Mouse (Mus musculus): ENCODE measurements around the gene Arl16.
"Not testable (repeated sequence)": the region's sequence is repeated elsewhere in the genome, so short reads cannot be mapped to it uniquely, and the experiment has no call there.

Gene Arl16

DNA sequence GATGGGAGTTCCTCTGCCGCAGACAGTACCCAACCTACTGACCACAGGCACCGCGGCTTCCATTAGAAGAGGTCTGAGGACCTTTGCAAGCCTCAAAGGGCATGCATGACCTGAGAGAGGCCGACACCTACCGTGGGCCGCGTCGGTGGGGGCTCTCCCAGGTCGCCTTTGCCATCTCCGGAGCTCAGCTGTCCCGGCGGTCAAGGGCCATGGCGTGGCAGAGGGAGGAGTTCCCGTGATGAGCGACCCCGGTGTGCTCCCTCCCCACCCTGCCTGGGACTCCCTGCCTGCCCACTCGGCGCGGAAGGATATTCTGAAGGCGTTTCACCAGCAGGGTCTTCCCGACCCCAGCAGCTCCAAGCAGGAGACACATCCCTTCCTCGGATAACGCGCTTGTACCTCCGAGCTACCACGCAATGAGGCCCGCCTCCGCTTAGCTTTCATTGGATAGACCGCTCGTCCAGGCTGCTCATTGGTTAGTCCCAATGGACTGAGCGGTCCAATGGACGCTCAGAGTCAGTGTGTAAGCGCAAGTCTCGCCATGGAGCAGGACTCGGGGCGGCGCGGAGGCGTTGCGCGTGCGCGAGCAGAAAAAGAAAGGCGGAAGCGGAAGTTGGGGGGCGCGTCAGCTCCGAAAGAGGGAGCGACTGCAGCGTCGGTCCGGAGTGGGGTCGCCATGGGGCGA lies at the start of gene Arl16:
Gene Arl16, minus strand, starts transcription at position 557 of the 685 bp plus-strand sequence.
- peak; percentile 83 to 90 for DNase-seq (ENCODE audit: low spot score in 2 of 2)

DNA sequence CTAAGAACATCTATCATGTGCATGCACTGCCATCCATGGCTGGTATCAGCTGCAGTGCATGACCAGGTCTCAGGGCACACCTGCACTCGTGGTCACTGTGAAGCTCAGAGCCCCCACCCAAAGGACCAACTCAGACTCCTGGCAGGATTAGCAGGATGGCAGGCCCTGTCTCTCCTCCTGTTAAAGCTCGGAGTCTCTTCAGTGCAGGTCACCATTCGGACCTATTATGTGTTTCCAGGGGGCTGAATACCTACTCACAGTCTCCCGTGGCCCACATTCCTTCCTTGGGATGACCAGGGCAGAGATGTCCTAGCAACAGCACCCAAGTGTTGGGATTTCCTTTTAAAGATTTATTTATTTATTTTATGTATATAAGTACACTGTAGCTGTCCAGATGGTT lies 49.7 kb upstream of the Arl16 start:
- no peak for DNase-seq (ENCODE audit: low spot score in 2 of 2)

DNA sequence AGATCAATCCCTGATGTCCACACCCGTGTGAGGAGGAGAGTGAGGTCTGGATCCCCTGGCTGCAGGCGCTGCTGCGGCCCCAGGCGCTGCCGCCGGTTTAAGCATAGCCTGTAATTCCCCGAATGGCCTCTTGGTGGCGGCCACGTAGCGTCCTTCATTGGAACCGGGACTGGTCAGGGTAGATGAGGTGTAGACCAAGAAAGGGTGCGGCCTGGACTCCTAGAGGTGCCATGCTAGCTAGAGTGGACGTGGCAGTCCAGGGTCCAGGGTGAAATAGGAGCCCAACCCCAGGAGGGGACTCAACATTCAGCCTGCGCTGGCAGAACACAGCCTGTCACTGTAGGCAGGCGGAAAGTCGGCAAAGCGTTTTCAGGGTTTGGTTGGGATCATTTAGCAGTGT lies 48.2 kb upstream of the Arl16 start:
- DNase-seq (ENCODE audit: low spot score in 2 of 2): peak; percentile 87 to 91

DNA sequence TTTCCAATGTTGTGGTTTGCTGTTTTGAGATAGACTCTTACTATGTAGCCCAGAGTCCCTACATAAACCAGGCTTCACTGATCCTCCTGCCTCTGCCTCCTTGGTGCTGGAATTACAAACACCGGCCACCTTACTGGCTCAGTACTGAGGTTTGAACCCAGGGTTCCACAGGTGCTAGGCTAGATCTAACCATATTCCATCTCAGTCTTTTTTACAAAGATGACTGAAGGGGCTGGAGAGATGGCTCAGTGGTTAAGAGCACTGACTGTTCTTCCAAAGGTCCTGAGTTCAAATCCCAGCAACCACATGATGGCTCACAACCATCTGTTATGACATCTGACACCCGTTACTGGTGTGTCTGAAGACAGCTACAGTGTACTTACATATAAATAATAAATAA lies 46.9 kb upstream of the Arl16 start:
- not testable (repeated sequence) for DNase-seq (ENCODE audit: low spot score in 2 of 2)

DNA sequence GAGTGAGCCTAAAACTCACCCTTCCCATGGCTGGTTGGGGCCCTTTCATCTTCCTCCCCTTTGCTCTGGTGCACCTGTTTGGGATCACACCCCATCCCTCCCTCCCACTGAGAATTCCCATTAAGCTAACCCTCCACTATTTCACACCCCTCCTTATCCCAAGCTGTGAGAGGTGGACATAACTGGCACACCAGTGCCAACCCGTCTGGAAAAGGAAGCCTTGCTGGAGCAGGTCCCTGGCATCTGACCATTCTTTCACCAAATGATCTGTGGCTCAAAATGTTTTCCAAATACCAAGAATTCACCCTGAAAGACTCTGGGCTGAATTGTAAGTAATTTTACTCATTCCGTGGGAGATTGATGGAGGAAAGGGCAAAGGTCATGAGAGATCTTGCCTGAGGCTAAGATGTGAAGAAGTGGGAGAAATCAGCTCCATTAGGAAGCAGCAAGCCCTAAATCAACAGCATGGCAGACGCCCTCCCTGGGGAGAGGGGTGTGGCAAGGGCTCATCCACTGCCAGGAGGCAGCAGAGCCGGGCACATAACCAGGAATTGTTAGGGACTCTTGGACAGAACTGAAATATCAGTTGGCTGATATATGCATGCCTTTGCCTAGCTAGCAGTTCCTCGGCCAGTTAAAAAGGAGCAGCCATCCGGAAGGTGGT lies 45.5 kb upstream of the Arl16 start:
- no peak for DNase-seq (ENCODE audit: low spot score in 2 of 2)

DNA sequence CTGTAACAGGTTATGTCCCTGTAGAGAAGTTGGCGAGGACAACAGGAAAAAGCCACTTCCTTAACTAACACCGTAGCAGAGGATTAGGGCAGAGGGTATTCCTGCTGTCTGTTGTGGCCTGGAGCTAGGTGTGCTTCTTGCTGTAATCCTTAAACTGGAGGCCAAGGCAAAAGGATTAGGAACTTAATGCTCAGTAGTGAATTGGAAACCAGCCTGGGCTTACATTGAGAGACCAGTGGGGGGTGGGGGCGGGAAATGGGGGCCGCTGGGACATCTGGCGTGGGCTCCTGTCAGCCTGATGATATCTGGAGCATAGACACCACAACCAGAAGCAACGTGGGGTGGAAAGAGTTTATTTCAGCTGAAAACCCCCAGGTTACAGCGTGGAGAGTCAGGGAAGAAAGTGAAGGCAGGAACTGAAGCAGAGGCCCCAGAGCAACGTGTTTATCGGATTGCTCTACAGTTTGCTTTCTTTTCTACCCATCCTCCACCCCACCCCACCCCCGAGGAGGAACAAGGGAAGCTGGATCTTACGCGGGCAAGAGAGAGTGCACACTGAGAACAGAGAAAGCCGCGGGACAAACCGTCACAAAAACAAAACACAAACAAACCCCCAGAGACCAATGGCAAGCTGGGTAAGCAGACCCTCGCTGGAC lies 43.1 kb upstream of the Arl16 start:
- DNase-seq (ENCODE audit: low spot score in 2 of 2): no peak

DNA sequence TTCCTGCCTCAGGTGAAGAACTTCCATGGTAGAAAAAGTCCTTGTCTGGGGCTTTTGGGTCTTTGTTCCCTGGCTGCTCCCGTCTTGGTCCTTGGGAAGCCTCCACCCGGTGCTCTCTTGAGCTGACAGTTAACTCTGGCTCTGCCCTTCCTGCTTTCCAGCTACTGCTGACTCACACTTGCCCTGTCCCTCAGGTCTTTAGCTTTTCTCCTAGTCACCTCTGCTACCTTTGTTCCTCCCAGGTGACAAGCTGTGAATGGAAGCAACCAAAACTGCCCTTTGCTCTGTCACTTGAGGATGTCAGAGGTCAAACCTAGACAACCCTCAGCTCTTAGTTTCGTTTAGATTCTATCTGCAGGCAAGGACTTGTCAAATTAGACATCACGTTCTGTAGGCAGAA lies 42.5 kb upstream of the Arl16 start:
- no peak for DNase-seq (ENCODE audit: low spot score in 2 of 2)

DNA sequence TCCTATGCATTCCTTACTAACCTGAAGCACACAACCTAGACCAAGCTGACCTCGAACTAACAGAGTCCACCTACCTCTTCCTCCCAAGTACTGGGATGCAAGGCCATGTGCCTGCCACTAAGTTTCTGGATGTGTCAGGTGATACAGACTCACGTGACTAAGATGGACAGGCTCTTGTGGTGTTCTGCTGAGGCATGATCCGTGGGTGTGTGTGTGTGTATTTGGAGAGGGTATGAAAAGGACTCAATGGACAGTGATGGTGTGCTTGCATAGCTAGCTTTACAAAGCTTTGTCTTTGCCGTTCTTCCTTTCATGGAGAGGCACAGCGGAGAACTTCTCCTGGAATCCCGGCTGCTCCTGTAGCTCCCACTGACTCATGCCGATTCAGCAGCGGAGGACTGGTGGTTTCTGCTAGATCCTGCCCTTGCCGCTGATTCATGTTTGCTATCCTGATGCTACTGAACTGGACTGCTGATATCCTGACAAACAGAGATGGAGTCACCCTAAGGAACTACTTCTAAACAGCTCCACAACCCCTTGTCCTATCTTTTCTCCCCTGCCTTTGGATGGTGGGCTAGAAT lies 41.0 kb upstream of the Arl16 start:
- no peak for DNase-seq (ENCODE audit: low spot score in 2 of 2)

DNA sequence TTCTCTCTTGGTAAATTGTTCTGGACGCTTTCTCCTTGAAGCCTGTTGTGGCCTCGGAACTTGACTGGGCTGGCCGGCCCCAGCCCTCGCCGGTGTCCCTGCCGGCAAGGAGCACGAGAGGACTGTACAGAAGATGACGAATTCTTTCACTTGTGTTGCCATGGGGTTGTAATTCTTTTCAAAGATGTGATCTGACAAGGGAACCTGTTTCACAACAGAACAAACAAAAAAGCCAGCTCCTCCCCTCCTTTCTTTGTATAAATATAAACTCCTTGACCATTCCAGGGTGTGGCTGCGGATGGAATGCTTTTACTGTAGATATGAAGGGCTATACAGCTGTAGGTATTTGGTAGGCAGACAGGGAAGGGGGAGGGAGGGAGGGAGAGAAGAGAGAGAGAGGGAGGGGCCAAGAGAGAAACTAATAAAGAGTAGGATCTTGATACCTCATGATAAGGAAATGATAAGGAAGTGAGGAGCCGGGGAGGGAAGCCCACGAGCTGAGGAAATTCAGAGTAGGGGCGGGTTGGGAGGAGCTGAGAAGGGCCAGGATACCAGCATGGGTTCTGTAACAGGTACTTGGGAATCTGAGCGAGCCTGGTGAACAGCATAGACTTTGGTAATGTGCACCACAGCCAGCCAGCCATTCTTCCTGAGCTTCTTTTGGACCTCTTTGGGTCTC lies 40.3 kb upstream of the Arl16 start:
- no peak for DNase-seq (ENCODE audit: low spot score in 2 of 2)

DNA sequence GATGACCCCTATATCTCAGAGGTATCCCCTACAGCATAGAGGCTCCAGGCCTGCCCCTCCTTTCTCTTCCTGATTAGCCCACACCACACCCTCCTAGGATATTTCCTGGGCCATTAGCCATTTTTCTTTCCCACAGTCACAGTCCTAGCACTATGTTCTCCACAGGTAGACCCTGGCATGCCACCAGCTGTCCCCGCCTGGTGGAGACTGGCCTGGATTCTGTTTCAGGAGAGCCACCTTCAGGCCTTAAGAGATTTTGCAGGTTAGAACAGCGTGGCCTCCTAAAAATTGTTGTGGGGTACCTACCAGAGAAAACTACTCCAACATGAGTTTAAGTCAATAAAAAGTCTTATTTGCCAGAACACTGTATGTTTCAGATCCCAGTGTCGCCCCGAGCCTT lies 39.5 kb upstream of the Arl16 start:
- DNase-seq (ENCODE audit: low spot score in 2 of 2): no peak

DNA sequence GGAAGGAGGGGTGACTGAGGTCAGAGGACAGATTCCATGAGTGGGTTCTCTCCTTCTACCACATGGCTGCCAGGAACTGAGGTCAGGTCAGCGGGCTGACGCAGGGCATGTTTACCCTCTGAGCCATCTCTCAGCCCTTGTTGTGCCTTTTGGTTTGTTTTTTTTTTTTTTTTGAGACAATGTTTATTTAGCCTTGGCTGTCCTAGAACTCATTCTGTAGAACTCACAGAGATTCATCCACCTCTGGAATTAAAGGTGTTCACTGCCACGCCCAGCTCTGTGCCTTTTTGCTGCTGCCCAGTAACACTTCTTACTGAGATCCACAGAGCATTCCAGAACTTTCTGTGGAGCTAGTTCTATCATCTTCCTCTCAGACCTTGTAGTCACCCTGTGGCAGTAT lies 38.3 kb upstream of the Arl16 start:
- DNase-seq (ENCODE audit: low spot score in 2 of 2): no peak

DNA sequence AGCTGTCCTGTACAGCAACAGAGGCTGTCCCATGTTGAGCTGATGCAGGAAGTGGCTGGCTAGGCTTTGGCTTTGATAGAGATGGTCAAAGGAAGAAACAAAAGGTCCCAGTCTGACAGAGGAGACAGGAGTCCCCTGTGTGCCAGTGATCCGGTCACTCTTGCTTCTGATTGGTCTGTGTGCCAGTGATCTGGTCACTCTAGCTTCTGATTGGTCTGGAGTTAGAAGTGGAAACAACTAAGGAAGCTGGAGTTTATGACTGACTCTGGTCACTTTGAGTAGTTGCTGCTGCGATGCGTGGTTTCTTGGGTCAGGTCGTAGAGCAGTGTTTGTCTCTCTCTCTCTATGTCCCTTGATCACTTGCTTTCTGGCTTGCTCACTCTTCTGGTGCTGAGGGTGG lies 34.3 kb upstream of the Arl16 start:
- DNase-seq (ENCODE audit: low spot score in 2 of 2): no peak

DNA sequence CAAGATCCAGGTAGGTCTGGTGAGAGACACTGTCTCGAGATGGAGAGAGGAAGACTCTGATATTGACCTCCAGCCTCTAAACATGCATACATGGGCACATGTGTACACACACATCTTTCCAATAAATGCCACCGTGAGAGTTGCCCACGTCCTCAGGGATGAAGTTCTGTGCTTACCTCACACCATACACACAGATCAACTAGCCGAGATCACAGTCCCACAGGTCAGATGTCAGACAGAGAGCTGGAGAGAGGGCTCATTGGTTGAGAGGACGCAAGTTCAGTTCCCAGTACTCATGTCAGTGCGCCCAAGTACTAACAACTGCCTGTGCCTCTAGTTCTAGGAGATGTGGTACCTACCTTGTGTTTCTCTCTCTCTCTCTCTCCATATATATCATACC lies 33.6 kb upstream of the Arl16 start:
- no peak for DNase-seq (ENCODE audit: low spot score in 2 of 2)

DNA sequence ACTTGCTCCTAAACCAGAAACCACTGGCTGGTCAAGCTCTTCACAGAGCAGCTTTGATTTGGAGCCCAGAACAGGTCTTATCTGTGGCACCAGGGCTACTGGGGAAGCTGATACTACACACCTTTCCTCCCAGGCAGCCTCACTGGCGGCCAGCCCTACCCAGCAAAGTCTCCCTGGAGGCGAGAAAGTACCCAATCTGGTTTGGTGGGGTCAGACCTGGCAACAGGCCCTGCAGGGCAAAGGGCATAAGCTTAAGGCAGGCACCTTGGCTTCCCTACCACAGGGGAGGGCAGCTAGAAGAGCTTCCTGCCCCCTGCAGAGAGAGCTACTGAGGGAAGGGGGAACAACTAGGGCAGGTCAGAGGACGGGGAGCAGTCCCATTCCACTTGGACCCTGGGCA lies 33.0 kb upstream of the Arl16 start:
- no peak for DNase-seq (ENCODE audit: low spot score in 2 of 2)

DNA sequence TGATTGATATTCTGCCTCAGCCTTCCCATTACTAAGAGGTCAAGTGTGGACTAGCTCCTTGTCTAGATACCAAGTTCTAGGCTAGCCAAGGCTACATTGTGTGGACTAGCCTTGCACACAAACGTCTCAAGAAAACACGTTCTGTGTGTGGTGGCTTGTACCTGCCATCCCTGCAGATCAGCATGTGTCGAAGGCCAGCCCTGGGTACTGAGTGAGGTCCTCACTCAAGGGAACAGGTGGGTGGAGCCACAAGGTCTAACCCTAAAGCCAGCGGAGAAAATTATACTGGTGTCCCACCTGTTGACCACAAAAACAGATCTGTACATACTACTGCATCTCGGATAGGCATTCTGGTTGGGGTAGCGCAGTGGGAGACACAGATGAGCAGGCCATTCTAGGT lies 32.5 kb upstream of the Arl16 start:
- DNase-seq (ENCODE audit: low spot score in 2 of 2): no peak

DNA sequence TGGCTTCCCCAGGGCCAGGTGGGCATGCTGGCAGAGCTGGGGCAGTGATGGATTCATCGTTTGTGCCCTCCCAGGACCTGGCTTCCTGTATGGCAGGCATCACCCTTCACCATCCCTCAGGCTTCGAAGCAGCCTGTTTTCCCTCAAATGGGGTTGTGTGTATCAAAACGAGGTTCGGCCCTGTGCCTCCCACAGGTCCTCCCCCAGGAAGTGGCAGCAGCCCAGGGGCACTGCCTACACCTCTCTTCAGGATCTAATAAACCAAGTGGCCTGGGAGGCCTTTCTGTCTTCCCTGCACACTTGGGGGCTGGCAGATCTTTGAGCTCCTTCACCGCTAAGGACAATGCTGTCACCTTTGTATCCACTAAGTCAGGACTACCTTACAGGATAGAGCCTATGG lies 31.5 kb upstream of the Arl16 start:
- DNase-seq (ENCODE audit: low spot score in 2 of 2): no peak

DNA sequence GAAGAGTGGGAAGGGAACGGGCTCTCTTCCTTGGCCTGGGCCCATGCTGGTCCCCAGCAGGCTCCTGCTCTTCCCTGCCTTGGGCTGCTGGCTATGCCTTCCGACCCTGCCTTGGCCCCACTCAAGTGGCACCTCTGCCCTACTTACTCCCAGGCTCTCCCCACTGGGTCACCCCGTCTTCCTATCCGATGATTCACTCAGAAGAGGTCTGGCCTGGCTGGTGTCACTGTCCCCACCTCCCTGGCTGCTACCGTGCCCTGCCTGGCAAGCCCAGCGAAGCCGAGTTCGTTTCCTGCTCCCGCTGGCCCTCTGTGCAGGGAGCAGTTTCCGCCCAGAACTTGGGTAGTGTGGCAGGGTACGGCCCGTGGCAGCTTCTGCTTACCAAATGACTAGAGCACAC lies 30.8 kb upstream of the Arl16 start:
- no peak for DNase-seq (ENCODE audit: low spot score in 2 of 2)

DNA sequence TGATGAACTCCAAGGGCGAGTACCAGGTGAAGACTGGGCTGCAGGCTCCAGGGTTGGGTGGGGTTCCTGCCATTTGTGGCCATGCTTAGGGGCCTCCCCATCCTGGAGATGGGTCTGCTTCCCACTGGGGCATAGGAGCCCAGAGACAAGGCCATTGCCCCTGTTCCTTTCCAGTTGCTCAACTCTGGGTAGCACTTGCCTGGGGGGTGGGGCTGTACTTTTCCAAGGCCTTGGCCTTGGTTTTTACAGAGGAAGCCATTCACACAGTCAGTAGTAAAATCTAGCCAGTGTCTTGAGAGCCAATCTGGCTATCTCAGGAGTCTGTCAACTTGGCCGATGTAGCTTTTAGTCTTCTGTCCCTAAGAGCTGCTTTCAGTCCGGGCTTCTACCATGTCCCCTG lies 30.0 kb upstream of the Arl16 start:
- no peak for DNase-seq (ENCODE audit: low spot score in 2 of 2)

DNA sequence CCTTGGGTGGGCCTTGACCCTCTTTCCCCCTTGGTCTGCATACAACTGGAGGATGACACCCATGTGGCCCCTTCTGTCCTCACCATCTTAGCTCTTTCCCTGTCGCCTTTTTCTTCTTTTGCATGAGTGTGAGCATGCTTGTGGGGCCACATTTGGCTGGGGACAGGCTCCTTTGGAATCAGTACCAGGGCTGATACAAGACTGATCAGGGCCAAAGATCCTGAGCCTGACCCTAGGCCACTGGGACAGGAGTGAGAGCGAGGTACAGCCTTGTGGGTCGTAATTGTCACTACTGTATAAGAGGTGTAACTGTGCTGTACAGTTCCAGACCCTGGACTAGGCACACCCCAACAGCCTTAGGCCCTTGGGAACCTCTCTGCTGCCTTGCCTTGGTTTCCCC lies 26.5 kb upstream of the Arl16 start:
- no peak for DNase-seq (ENCODE audit: low spot score in 2 of 2)

DNA sequence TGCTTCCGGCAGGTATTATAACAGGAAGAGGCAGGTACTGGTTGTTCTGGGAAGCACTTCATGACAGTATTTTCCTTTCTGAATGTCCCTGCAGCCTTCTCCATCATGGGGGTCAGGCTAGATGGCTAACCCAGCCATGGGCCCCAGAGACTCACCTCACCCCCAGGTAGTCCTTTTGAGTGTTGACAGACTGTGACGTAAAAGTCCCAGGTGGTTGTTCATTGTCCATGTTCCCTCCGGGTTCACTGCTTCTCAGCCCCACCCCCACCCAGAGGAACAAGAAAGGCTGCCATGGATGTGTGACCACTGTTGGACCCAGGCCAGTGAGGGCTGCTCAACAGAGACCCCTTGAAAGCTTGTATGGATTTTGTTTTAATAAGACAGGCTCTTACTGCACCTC lies 25.9 kb upstream of the Arl16 start:
- DNase-seq (ENCODE audit: low spot score in 2 of 2): no peak

DNA sequence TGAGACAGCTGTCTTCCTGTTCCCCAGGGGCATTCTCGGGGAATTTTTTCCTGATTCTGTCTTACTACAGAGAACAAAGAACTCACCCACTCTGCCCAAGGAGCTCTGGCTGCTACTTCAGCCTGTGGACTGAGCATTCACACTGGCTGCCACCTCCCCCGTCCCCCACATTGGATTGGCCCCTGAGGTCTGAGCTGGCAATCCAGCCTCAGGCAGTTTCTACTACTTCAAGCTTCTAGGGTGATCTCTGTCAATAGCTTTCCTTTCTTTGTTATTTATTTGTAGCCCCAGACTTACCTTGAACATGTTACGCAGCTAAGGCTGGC lies 25.4 kb upstream of the Arl16 start:
- DNase-seq (ENCODE audit: low spot score in 2 of 2): no peak

DNA sequence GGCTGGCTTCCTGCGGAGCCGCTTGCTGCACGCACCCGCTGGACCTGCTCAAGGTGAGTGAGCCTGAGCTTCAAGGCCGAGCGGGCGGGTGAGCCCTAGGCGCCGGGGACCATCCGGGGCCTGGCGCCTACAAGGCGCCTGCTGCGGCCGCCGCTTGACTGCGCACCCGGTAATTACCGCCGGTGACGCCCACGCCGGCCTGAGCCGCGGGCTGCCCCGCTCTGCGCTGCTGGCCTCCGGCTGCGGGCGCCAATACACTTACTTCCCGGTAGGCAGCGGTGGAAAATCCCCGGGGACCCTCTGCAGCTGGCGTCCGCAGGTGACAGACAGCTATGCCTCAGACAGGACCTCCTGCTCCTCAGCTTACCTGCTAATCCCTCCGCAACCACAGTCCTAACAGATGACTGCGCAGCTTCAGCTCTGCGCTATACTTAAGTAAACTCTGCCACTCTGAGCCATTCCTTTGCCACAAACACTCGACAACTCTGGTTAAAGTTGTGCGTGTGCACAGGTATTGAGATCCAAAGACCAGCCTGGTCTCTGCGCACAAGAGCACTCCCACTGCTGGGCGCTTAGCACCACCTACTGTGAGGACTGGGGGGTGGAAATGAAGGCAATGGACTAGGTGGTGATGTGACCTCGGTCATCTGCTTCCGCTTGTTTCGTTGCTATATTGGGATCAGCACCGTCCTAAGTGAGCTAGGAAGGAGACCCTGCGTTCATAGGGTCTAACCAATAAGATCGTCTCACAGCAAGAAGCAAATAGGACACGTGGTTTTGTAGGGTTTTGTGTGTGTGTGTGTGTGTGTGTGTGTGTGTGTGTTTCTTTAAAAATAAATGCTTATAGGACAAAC lies 24.8 kb upstream of the Arl16 start:
- no peak for DNase-seq (ENCODE audit: low spot score in 2 of 2)
